Mouse (Mus musculus) embryonic stem cell, embryonic (primary cell): ENCODE results near the gene Metrnl.

ENCODE experiments used
- CTCF ChIA-PET, 4 experiments: fragments of 300-600 bp in 2 of 4; fragments of 350-600 bp in 2 of 4; sonication (Branson Sonifier 250); formaldehyde crosslinking; loops; one replicate each; lab custom pipeline; 2022; ENCODE audit warnings: inconsistent platforms in 2 of 4; lab: Charles Lee
- POLR2A ChIA-PET, 4 experiments: fragments of 300-600 bp in 2 of 4; fragments of 350-600 bp in 2 of 4; sonication (Branson Sonifier 250); formaldehyde crosslinking; loops; one replicate each; lab custom pipeline; 2022; ENCODE audit warnings: antibody characterized with exemption in 4 of 4, inconsistent platforms in 1 of 4; lab: Charles Lee

The Metrnl gene

GRCm38 (mm10) chr11:121746941-121747494 is 45.7 kb downstream of the Metrnl start:
- ChIA-PET POLR2A (no interaction called here), CTCF (no interaction called here)

GRCm38 (mm10) chr11:121748003-121748684 is 46.8 kb downstream of the Metrnl start:
- ChIA-PET POLR2A (interaction anchor here in 1 of 4 experiments (1.0 kb wide), 1 partner anchor 9 kb away, joined by 3 read pairs; no protein-coding TSS in a partner anchor), CTCF (no interaction called here)
